Mouse (Mus musculus) G1E (cell line): ENCODE data around the gene Ugp2.

Experiments used
- CTCF ChIP-seq: IDR thresholded peaks from 2 replicates; pipeline ENCODE4 v1.5.1; 2012; ENCODE audit warnings: low read depth, low read length, inconsistent platforms, mixed read lengths
- GATA1 ChIP-seq: IDR thresholded peaks from 2 replicates; pipeline ENCODE4 v1.6.1; 2012; ENCODE audit warnings: borderline replicate concordance, low read length, inconsistent platforms, mixed read lengths
- TAL1 ChIP-seq: conservative IDR thresholded peaks from 2 replicates; pipeline ENCODE4 v1.6.1; 2012; ENCODE audit warnings: low read depth, low read length, inconsistent platforms, mixed read lengths

DNA sequence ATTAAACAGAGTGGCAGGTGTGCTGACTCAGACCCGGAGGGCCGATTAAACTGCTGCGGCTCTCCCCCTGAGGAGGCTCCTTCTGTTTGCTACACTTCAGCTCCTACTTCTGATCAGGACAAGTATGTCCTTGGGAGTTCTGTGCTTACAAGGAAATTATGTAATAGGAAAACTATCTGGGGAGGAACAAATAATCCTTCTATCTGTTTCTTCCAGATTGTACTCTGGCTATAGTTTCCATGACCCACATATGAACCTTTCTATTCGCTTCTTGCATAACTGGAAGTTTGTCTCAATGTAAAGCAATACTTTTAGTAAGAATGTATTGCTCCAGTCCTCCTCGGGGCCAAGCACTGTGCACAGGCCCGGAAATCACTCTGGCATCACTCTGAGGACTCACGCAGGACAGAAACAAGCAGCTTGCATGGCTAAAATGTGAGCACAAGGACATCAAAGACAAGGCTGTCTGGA is 43.9 kb upstream of the Ugp2 start:
- TF ChIP-seq CTCF, result no peak
- TF ChIP-seq GATA1, result no peak
- no peak for TF ChIP-seq TAL1
